Mouse (Mus musculus): ENCODE measurements around the gene Gm5294. TPM values are rescaled to one million over a fixed set of nuclear protein-coding genes. Genes with fewer than 3 reads are reported as not detected.

Gm5294 gene
- polyA plus RNA-seq, 1 experiment from 2014 or later, result not detected

Other genes starting within 250 kb of the Gm5294 start
- 41.8 and 42.2 TPM in 2 replicates for gene Zfp68, start 200.3 kb upstream of the Gm5294 start, polyA plus RNA-seq (2016; fragmentation: Nextera tagmentation; extraction: Ambion mirVana)
- 7.3 and 8.5 TPM in 2 replicates for gene A430033K04Rik, start 197.2 kb upstream of the Gm5294 start, polyA plus RNA-seq (2016; fragmentation: Nextera tagmentation; extraction: Ambion mirVana)
- gene Fam20c, start 65.6 kb upstream of the Gm5294 start, polyA plus RNA-seq (2016; fragmentation: Nextera tagmentation; extraction: Ambion mirVana), result 6.0 and 6.2 TPM in 2 replicates
- 34.4 and 37.4 TPM in 2 replicates for gene Pdgfa, start 177.3 kb downstream of the Gm5294 start, polyA plus RNA-seq (2016; fragmentation: Nextera tagmentation; extraction: Ambion mirVana)

Data from heart, embryonic 12.5 days (tissue).